14 mouse cellular contexts compared by ENCODE assay signal in genomic region chr2:123394296-123394695, GRCm38 (mm10).
A peak's percentile ranks its signal among the peaks of the same experiment; 100 is the strongest.
DNase-seq lines count a peak whose midpoint lies in the region.
"Had no signal": no experiment of that assay in that cellular context is flagged by ENCODE, and none has a peak within 500 bp of the region (broad histone marks: within the 10 kb centered on the region; RNA-seq: fewer than 3 reads in every experiment).

No protein-coding gene starts in this region.

- peak; percentile 53 for DNase-seq in adrenal gland, postnatal 14 days
- no peak for DNase-seq in adrenal gland, adult 8-10 months
- peak; percentile 49 to 52 for DNase-seq in cerebellum, postnatal 14 days
- no peak for DNase-seq in cerebellum, adult 18-20 months
- peak; percentile 76 for DNase-seq in fat pad, adult 2 months (ENCODE audit: extremely low read depth, low read depth, low spot score)
- DNase-seq in layer of hippocampus, adult 9-10 months (ENCODE audit: low spot score), result no peak
- DNase-seq: B cell, adult 2 months; cerebellum, adult 2 months; cerebellum, adult 9-11 months; gastrocnemius, postnatal 25 days; heart, adult 2 months; heart, postnatal 14 days; heart, postnatal 4 days; kidney, adult 18-20 months had no signal

Comparison
In these comparisons a context has a peak if more than half of its experiments do, and no peak if none do; other contexts are left out.
1. DNase-seq: peak in adrenal gland, postnatal 14 days (single experiment), cerebellum, postnatal 14 days (2 of 2) and fat pad, adult 2 months (single experiment); none in adrenal gland, adult 8-10 months (single experiment), cerebellum, adult 18-20 months (0 of 2) and layer of hippocampus, adult 9-10 months (single experiment).